Mouse (Mus musculus) liver (tissue): ENCODE data around the gene Tmem37.

ENCODE experiments used
- DNase-seq: peaks from one replicate; pipeline ENCODE4 v3.0.0-alpha.2; 2020; ENCODE audit warnings: mixed read lengths

Tmem37 gene

GRCm38 (mm10) chr1:120055475-120055874 lies 18.4 kb downstream of the Tmem37 start:
- no peak for DNase-seq

GRCm38 (mm10) chr1:120054997-120055396 lies 18.9 kb downstream of the Tmem37 start:
- DNase-seq = no peak

GRCm38 (mm10) chr1:120051070-120051469 lies 22.8 kb downstream of the Tmem37 start:
- no peak for DNase-seq

GRCm38 (mm10) chr1:120047325-120047724 lies 26.5 kb downstream of the Tmem37 start:
- no peak for DNase-seq

- DNase-seq = no peak
Measured at GRCm38 (mm10) chr1:120044584-120044983, 29.3 kb downstream of the Tmem37 start.

- no peak for DNase-seq
Measured at GRCm38 (mm10) chr1:120042421-120042820, 31.5 kb downstream of the Tmem37 start.

GRCm38 (mm10) chr1:120038594-120038993 lies 35.3 kb downstream of the Tmem37 start:
- no peak for DNase-seq

GRCm38 (mm10) chr1:120037021-120037683 lies 36.7 kb downstream of the Tmem37 start:
- no peak for DNase-seq

- DNase-seq = no peak
Measured at GRCm38 (mm10) chr1:120035456-120036034, 38.3 kb downstream of the Tmem37 start.

- DNase-seq = no peak
Measured at GRCm38 (mm10) chr1:120034793-120035192, 39.1 kb downstream of the Tmem37 start.

GRCm38 (mm10) chr1:120033469-120033854 lies 40.4 kb downstream of the Tmem37 start:
- no peak for DNase-seq

GRCm38 (mm10) chr1:120032804-120033468 lies 40.9 kb downstream of the Tmem37 start:
- DNase-seq = peak; percentile 75

- DNase-seq = no peak
Measured at GRCm38 (mm10) chr1:120030474-120030873, 43.4 kb downstream of the Tmem37 start.

GRCm38 (mm10) chr1:120027693-120028092 lies 46.2 kb downstream of the Tmem37 start:
- DNase-seq = no peak

- DNase-seq = no peak
Measured at GRCm38 (mm10) chr1:120025050-120025439, 48.8 kb downstream of the Tmem37 start.

GRCm38 (mm10) chr1:120024331-120025049 lies 49.4 kb downstream of the Tmem37 start:
- DNase-seq = no peak

GRCm38 (mm10) chr1:120021951-120022350 lies 51.9 kb downstream of the Tmem37 start:
- no peak for DNase-seq

GRCm38 (mm10) chr1:120020322-120020897 lies 53.5 kb downstream of the Tmem37 start:
- DNase-seq = no peak

- no peak for DNase-seq
Measured at GRCm38 (mm10) chr1:120019428-120019827, 54.4 kb downstream of the Tmem37 start.

- DNase-seq = no peak
Measured at GRCm38 (mm10) chr1:120018900-120019299, 55.0 kb downstream of the Tmem37 start.
